16 mouse cellular contexts compared by ENCODE assay signal in genomic region chr1:153456137-153456536, GRCm38 (mm10). TPM values are rescaled to one million over a fixed set of nuclear protein-coding genes. Genes with fewer than 3 reads are reported as not detected.
DNase-seq lines count a peak whose midpoint lies in the region; ATAC-seq lines count a peak whose summit lies in the region.
"Had no signal": no experiment of that assay in that cellular context is flagged by ENCODE, and none has a peak within 500 bp of the region (broad histone marks: within the 10 kb centered on the region; RNA-seq: fewer than 3 reads in every experiment).

No protein-coding gene starts in this region.

- H3K4me1 ChIP-seq in forebrain, embryonic 12.5 days = no peaks in the 10 kb centered on the region
- no peaks in the 10 kb centered on the region for H3K4me1 ChIP-seq in forebrain, embryonic 14.5 days (ENCODE audit: control insufficient read depth, insufficient read depth, low read length)
- no peaks in the 10 kb centered on the region for H3K4me1 ChIP-seq in kidney, embryonic 16.5 days (ENCODE audit: insufficient read depth, low read length)
- no peaks in the 10 kb centered on the region for H3K4me1 ChIP-seq in neural tube, embryonic 11.5 days (ENCODE audit: control insufficient read depth, insufficient read depth, low read length)
- no peaks in the 10 kb centered on the region for H3K4me1 ChIP-seq in midbrain, embryonic 16.5 days (ENCODE audit: control insufficient read depth, insufficient read depth, low read length)
- H3K4me1 ChIP-seq: heart, embryonic 15.5 days; megakaryocyte, embryonic 14.5 days had no signal

- H3K4me3 ChIP-seq in forebrain, embryonic 12.5 days (replicated peaks) = no peak overlapping the region
- no peak overlapping the region for H3K4me3 ChIP-seq in forebrain, embryonic 14.5 days (ENCODE audit: low read depth, low read length)
- no peak overlapping the region for H3K4me3 ChIP-seq in kidney, embryonic 16.5 days (ENCODE audit: low read length)
- H3K4me3 ChIP-seq in neural tube, embryonic 11.5 days (ENCODE audit: low read depth, low read length) = no peak overlapping the region
- no peak overlapping the region for H3K4me3 ChIP-seq in midbrain, embryonic 16.5 days (ENCODE audit: low read depth, low read length)
- H3K4me3 ChIP-seq: erythroblast, embryonic 14.5 days; heart, embryonic 15.5 days; layer of hippocampus, adult 2 months; left cerebral cortex, adult 2 months; megakaryocyte, embryonic 14.5 days had no signal

- H3K27me3 ChIP-seq in forebrain, embryonic 12.5 days = no peaks in the 10 kb centered on the region
- no peaks in the 10 kb centered on the region for H3K27me3 ChIP-seq in forebrain, embryonic 14.5 days (replicated peaks; ENCODE audit: control insufficient read depth, insufficient read depth, low read length)
- H3K27me3 ChIP-seq in kidney, embryonic 16.5 days (ENCODE audit: insufficient read depth, low read length) = no peaks in the 10 kb centered on the region
- no peaks in the 10 kb centered on the region for H3K27me3 ChIP-seq in neural tube, embryonic 11.5 days (ENCODE audit: control insufficient read depth, insufficient read depth, low read length)
- no peaks in the 10 kb centered on the region for H3K27me3 ChIP-seq in midbrain, embryonic 16.5 days (ENCODE audit: control insufficient read depth, insufficient read depth, low read depth, low read length)
- H3K27me3 ChIP-seq: heart, embryonic 15.5 days; megakaryocyte, embryonic 14.5 days had no signal

- H3K36me3 ChIP-seq in forebrain, embryonic 12.5 days (replicated peaks) = peaks cover 66% of the 10 kb centered on the region
- peaks cover 73% of the 10 kb centered on the region for H3K36me3 ChIP-seq in forebrain, embryonic 14.5 days (ENCODE audit: control insufficient read depth, insufficient read depth, low read length)
- peaks cover 58% of the 10 kb centered on the region for H3K36me3 ChIP-seq in kidney, embryonic 16.5 days (ENCODE audit: insufficient read depth, low read length)
- H3K36me3 ChIP-seq in neural tube, embryonic 11.5 days (ENCODE audit: control insufficient read depth, insufficient read depth, low read length) = peaks cover 19% of the 10 kb centered on the region
- peaks cover 31% of the 10 kb centered on the region for H3K36me3 ChIP-seq in midbrain, embryonic 16.5 days (ENCODE audit: control insufficient read depth, insufficient read depth, low read length)

- H3K9me3 ChIP-seq in forebrain, embryonic 12.5 days = no peaks in the 10 kb centered on the region
- no peaks in the 10 kb centered on the region for H3K9me3 ChIP-seq in forebrain, embryonic 14.5 days (replicated peaks; ENCODE audit: control insufficient read depth, low read length)
- no peaks in the 10 kb centered on the region for H3K9me3 ChIP-seq in kidney, embryonic 16.5 days (ENCODE audit: low read length)
- no peaks in the 10 kb centered on the region for H3K9me3 ChIP-seq in neural tube, embryonic 11.5 days (ENCODE audit: control insufficient read depth, low read length)
- H3K9me3 ChIP-seq in midbrain, embryonic 16.5 days (replicated peaks; ENCODE audit: control insufficient read depth, low read length, poor library complexity, severe bottlenecking) = no peaks in the 10 kb centered on the region
- H3K9me3 ChIP-seq: heart, embryonic 15.5 days; megakaryocyte, embryonic 14.5 days had no signal

- H3K27ac ChIP-seq in forebrain, embryonic 12.5 days = no peak overlapping the region
- H3K27ac ChIP-seq in forebrain, embryonic 14.5 days (ENCODE audit: low read depth, low read length) = no peak overlapping the region
- no peak overlapping the region for H3K27ac ChIP-seq in kidney, embryonic 16.5 days (ENCODE audit: low read length)
- no peak overlapping the region for H3K27ac ChIP-seq in neural tube, embryonic 11.5 days (ENCODE audit: low read depth, low read length)
- H3K27ac ChIP-seq in midbrain, embryonic 16.5 days (ENCODE audit: low read length) = no peak overlapping the region
- H3K27ac ChIP-seq: heart, embryonic 15.5 days; layer of hippocampus, adult 2 months; left cerebral cortex, adult 2 months had no signal

- no peak for DNase-seq in forebrain, embryonic 14.5 days (ENCODE audit: low spot score)
- DNase-seq in kidney, adult 8-10 months = no peak
- DNase-seq in neural tube, embryonic 11.5 days (ENCODE audit: low spot score) = no peak
- no peak for DNase-seq in neural tube, embryonic 10.5 days (ENCODE audit: extremely low spot score, low spot score)
- no peak for DNase-seq in gastrocnemius, adult 8-10 months (ENCODE audit: low spot score in 2 of 2)
- DNase-seq: cerebellum, adult 9-11 months; kidney, adult 18-20 months had no signal

- H3K9ac ChIP-seq in forebrain, embryonic 12.5 days = no peak overlapping the region
- no peak overlapping the region for H3K9ac ChIP-seq in forebrain, embryonic 14.5 days (ENCODE audit: low read length)
- H3K9ac ChIP-seq in kidney, embryonic 16.5 days (replicated peaks; ENCODE audit: low read length) = no peak overlapping the region
- no peak overlapping the region for H3K9ac ChIP-seq in neural tube, embryonic 11.5 days (ENCODE audit: low read length)
- H3K9ac ChIP-seq in midbrain, embryonic 16.5 days (ENCODE audit: low read depth, low read length) = no peak overlapping the region
- H3K9ac ChIP-seq: heart, embryonic 15.5 days had no signal

- peak; percentile 42; the same call in 1 of the 2 replicates for ATAC-seq in forebrain, embryonic 12.5 days (ENCODE audit: low FRiP score)
- no peak for ATAC-seq in forebrain, embryonic 14.5 days
- 0 out of 2 replicates have a peak, but pooled peaks have one; percentile 43 for ATAC-seq in kidney, embryonic 16.5 days (ENCODE audit: low FRiP score, low TSS enrichment)
- 0 out of 2 replicates have a peak, but pooled peaks have one; percentile 23 for ATAC-seq in neural tube, embryonic 11.5 days (ENCODE audit: insufficient read depth, low FRiP score, low TSS enrichment)
- peak; percentile 40; the same call in 1 of the 2 replicates for ATAC-seq in midbrain, embryonic 16.5 days
- ATAC-seq: lung, postnatal 0 days had no signal

- 92% methylated on average over 5 of the region's 5 CpGs for WGBS in forebrain, embryonic 12.5 days
- 85% methylated on average over 5 of the region's 5 CpGs for WGBS in forebrain, embryonic 14.5 days
- 90% methylated on average over 5 of the region's 5 CpGs for WGBS in kidney, embryonic 16.5 days
- 87% methylated on average over 5 of the region's 5 CpGs for WGBS in neural tube, embryonic 11.5 days
- WGBS in midbrain, embryonic 16.5 days = 91% methylated on average over 5 of the region's 5 CpGs

- no peak overlapping the region for H3K4me2 ChIP-seq in forebrain, embryonic 12.5 days
- no peak overlapping the region for H3K4me2 ChIP-seq in forebrain, embryonic 14.5 days (ENCODE audit: low read length)
- no peak overlapping the region for H3K4me2 ChIP-seq in kidney, embryonic 16.5 days (replicated peaks; ENCODE audit: low read depth, low read length)
- no peak overlapping the region for H3K4me2 ChIP-seq in neural tube, embryonic 11.5 days (ENCODE audit: low read depth)
- H3K4me2 ChIP-seq in midbrain, embryonic 16.5 days (ENCODE audit: low read length) = no peak overlapping the region
- H3K4me2 ChIP-seq: heart, embryonic 15.5 days had no signal

RNA-seq across cellular contexts. Expression of gene Shcbp1l, which starts 31.2 kb away (rescaled TPM):
- polyA plus RNA-seq in forebrain, embryonic 12.5 days (2016; fragmentation: Nextera tagmentation; extraction: Ambion mirVana) = 0.12 and 0.29 TPM in 2 replicates
- 0.15 and 0.23 TPM in 2 replicates for polyA plus RNA-seq in forebrain, embryonic 14.5 days (2014; fragmentation: Nextera tagmentation; extraction: Ambion mirVana)
- 0.21 and 0.50 TPM in 2 replicates for polyA plus RNA-seq in kidney, embryonic 16.5 days (2015; fragmentation: Nextera tagmentation; extraction: Ambion mirVana)
- 0.37 TPM in 1 of 2 replicates, not detected in the other for polyA plus RNA-seq in neural tube, embryonic 11.5 days (2014; fragmentation: Nextera tagmentation; extraction: Ambion mirVana)
- polyA plus RNA-seq in midbrain, embryonic 16.5 days (2015; fragmentation: Nextera tagmentation; extraction: Ambion mirVana) = 0.46 and 0.72 TPM in 2 replicates
- total RNA-seq in gastrocnemius, adult 8-10 months (2022) = not detected
- polyA plus RNA-seq: erythroblast, embryonic 14.5 days; heart, embryonic 15.5 days had no signal

RNA-seq across cellular contexts. Expression of gene Dhx9, which starts 31.3 kb away (rescaled TPM):
- polyA plus RNA-seq in forebrain, embryonic 12.5 days (2016; fragmentation: Nextera tagmentation; extraction: Ambion mirVana) = 51.1 and 58.9 TPM in 2 replicates
- polyA plus RNA-seq in forebrain, embryonic 14.5 days (2014; fragmentation: Nextera tagmentation; extraction: Ambion mirVana) = 32.9 and 42.0 TPM in 2 replicates
- polyA plus RNA-seq in kidney, embryonic 16.5 days (2015; fragmentation: Nextera tagmentation; extraction: Ambion mirVana) = 23.2 and 30.0 TPM in 2 replicates
- 21.0 and 23.8 TPM in 2 replicates for polyA plus RNA-seq in neural tube, embryonic 11.5 days (2014; fragmentation: Nextera tagmentation; extraction: Ambion mirVana)
- 22.1 and 29.5 TPM in 2 replicates for polyA plus RNA-seq in midbrain, embryonic 16.5 days (2015; fragmentation: Nextera tagmentation; extraction: Ambion mirVana)
- total RNA-seq in gastrocnemius, adult 8-10 months (2022) = 10 to 100 TPM; 18.8 to 23.4 (median 20.3) TPM
